Mouse (Mus musculus): ENCODE data around the gene Tmem158.

Gene Tmem158

DNA sequence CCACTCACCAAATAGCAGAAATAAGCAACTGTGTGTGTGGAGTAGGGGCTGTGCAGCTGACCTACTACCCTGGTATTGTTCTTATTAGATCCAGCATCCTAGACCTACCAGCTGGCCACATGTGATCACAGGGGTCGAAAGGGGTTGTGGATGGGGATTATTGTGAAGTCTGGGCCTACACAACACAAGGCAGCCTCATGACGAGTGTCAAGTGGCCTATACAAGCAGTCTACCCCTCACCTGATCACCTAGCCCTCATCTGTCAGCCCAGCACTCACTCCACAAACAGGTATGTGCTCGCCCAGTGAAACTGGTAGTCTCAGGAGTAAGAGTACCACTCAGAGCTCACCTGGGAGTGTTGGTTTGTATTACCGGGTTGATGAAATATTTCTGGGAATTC lies 15.4 kb downstream of the Tmem158 start:
- DNase-seq (ENCODE audit: low spot score in 2 of 2) = no peak

GRCm38 (mm10) chr9:123243988-123244387 lies 16.6 kb downstream of the Tmem158 start:
- DNase-seq (ENCODE audit: low spot score in 2 of 2) = peak; percentile 46 to 62

- no peak for DNase-seq (ENCODE audit: low spot score in 2 of 2)
These were observed 19.4 kb downstream of the Tmem158 start for GRCm38 (mm10) chr9:123241191-123241590.

DNA sequence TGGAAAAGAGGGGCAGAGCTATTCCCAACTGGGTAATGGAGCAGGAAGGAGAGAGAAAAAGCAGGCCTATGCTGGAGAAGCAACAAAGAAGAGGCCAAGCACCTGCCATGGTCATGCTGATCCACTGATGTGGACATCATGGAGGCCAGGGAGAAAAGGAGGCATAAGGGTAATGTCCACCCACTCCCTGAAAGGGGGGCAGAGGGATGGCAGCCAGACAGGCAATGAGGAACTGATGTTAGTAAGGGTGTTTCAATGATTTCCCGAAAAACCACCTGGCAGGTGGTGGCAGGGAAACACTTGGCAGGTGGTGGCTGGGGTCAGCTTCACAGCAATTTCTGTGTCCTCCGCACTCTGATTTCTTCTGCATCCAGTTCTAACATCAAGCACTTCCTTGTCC lies 19.8 kb downstream of the Tmem158 start:
- no peak for DNase-seq (ENCODE audit: low spot score in 2 of 2)

GRCm38 (mm10) chr9:123240271-123240670 lies 20.3 kb downstream of the Tmem158 start:
- DNase-seq (ENCODE audit: low spot score in 2 of 2) = no peak

GRCm38 (mm10) chr9:123239651-123240050 lies 20.9 kb downstream of the Tmem158 start:
- DNase-seq (ENCODE audit: low spot score in 2 of 2) = no peak

GRCm38 (mm10) chr9:123238256-123239045 lies 22.1 kb downstream of the Tmem158 start:
- DNase-seq (ENCODE audit: low spot score in 2 of 2) = no peak

- DNase-seq (ENCODE audit: low spot score in 2 of 2) = no peak
These were observed 22.8 kb downstream of the Tmem158 start for GRCm38 (mm10) chr9:123237739-123238138.

GRCm38 (mm10) chr9:123235621-123236020 lies 24.9 kb downstream of the Tmem158 start:
- no peak for DNase-seq (ENCODE audit: low spot score in 2 of 2)

- DNase-seq (ENCODE audit: low spot score in 2 of 2) = no peak
These were observed 30.7 kb downstream of the Tmem158 start for GRCm38 (mm10) chr9:123229826-123230225.

GRCm38 (mm10) chr9:123228671-123229070 lies 31.9 kb downstream of the Tmem158 start:
- no peak for DNase-seq (ENCODE audit: low spot score in 2 of 2)

GRCm38 (mm10) chr9:123227106-123227750 lies 33.3 kb downstream of the Tmem158 start:
- DNase-seq (ENCODE audit: low spot score in 2 of 2) = no peak

DNA sequence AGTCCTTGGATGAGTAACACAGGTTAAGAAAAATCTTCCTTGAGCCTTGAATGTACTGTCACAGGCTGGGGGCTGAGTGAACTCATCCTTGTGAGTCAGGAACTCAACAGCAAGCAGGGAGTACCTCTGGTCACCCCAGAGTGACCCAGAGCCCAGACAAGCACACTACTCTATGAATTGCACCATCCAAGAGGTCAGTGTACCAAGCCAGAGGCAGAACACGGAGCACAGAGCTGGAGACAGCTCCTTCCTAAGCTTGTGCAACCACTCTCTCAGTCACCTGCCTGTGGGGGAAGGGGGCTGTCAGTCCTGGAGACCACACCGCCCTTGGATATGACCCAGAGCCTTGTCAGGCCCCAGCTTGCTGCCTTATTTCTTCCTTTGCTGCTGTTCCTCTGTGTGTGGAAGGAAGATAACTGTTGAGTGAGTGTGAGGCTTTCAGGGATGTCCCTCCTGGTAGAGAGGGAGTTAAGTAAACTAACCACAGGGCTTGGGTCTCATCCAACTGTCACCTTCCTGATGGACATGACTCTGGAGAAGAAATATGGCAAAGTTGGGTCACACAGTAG lies 35.6 kb downstream of the Tmem158 start:
- DNase-seq (ENCODE audit: low spot score in 2 of 2) = no peak

DNA sequence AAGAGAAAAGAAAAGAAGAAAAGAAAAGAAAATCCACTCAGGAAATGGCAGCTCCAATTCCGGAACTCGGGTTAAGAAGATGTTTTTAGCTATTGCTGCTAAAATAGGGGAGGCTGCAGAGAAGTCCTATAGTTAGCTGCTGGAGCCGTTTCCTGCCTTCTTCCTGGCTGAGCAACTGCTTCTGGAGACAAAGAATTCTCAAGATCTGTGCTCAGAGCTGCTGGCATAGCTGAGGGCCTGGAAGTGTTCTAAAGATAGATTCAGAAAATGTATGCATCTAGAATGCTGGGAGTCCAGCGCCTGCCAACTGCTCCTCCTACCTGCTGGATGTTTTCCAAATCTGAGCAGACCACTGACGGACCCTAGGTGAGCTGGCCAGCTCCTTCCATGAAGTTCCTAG lies 40.7 kb downstream of the Tmem158 start:
- peak; percentile 32 to 72 for DNase-seq (ENCODE audit: low spot score in 2 of 2)

DNA sequence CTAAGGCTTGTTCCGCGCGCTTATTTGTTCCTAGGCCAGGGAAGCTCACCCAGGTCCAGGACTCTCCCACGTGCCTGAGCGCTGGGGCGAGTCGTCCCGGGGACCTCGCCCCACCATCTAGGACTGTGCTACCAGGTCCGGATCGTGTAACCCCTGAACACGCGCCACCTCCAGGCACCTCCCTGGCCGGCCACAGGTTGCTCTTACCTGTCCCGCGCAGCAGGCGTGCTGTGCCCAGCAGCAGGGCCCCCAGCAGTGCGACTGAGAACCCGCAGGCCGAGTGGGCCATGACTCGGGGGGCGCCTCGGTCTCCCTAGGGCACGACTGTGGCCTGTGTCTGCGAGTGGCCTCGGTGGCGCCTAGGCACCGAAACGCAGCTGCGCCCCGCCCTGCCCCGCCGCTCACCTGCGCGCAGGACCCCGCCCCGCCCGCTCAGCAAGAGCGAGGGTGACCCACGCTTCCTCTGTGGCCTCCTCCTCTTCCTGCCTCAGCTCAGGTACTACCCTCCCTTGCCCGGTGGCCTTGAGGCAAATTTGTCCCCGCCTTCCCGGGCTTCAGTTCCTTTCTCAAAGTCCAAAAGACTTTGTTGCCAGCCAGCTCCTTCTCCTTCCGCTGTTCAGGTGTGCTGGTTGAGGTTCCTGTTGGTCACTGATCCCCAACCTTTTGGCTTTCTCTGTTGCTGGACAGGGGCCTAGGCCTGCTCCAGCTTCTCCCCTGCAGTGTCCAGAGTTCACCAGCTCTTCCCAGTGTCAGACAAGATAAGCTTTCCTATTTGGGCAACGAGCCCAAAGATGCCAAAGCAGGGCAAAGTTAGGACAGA lies 44.7 kb downstream of the Tmem158 start, which contains the start of gene Cdcp1:
Gene Cdcp1, minus strand, starts transcription at position 418 of the 820 bp plus-strand sequence.
- no peak for DNase-seq (ENCODE audit: low spot score in 2 of 2)

GRCm38 (mm10) chr9:123213371-123213770 lies 47.2 kb downstream of the Tmem158 start:
- DNase-seq (ENCODE audit: low spot score in 2 of 2) = no peak

Data from right cerebral cortex, postnatal 36 days (tissue).